In genomic region chr4:46545498-46545897, GRCm38 (mm10) we compare ENCODE assay signal across 12 mouse cellular contexts. TPM values are rescaled to one million over a fixed set of nuclear protein-coding genes. Genes with fewer than 3 reads are reported as not detected.
A peak's percentile ranks its signal among the peaks of the same experiment; 100 is the strongest.
DNase-seq lines count a peak whose midpoint lies in the region; ATAC-seq and TF ChIP-seq lines count a peak whose summit lies in the region.
"Had no signal": no experiment of that assay in that cellular context is flagged by ENCODE, and none has a peak within 500 bp of the region (broad histone marks: within the 10 kb centered on the region; RNA-seq: fewer than 3 reads in every experiment).

No protein-coding gene starts in this region.

- no peak overlapping the region for H3K4me3 ChIP-seq in midbrain, embryonic 11.5 days (ENCODE audit: low read depth, low read length)
- no peak overlapping the region for H3K4me3 ChIP-seq in midbrain, embryonic 16.5 days (ENCODE audit: low read depth, low read length)
- H3K4me3 ChIP-seq in intestine, embryonic 14.5 days (ENCODE audit: low read depth, low read length), result no peak overlapping the region
- no peak overlapping the region for H3K4me3 ChIP-seq in liver, postnatal 0 days (ENCODE audit: low read depth, low read length)
- no peak overlapping the region for H3K4me3 ChIP-seq in stomach, postnatal 0 days (ENCODE audit: low read depth, low read length)
- H3K4me3 ChIP-seq in midbrain, postnatal 0 days (ENCODE audit: low read depth, low read length), result no peak overlapping the region
- H3K4me3 ChIP-seq: hindbrain, embryonic 13.5 days; liver, embryonic 15.5 days had no signal

- no peak overlapping the region for H3K27ac ChIP-seq in midbrain, embryonic 11.5 days (ENCODE audit: low read depth, low read length)
- H3K27ac ChIP-seq in midbrain, embryonic 16.5 days (ENCODE audit: low read length), result no peak overlapping the region
- no peak overlapping the region for H3K27ac ChIP-seq in intestine, embryonic 14.5 days (ENCODE audit: low read depth)
- no peak overlapping the region for H3K27ac ChIP-seq in liver, postnatal 0 days (ENCODE audit: low read depth)
- H3K27ac ChIP-seq in stomach, postnatal 0 days (replicated peaks), result no peak overlapping the region
- H3K27ac ChIP-seq in midbrain, postnatal 0 days (ENCODE audit: low read depth, low read length), result no peak overlapping the region
- H3K27ac ChIP-seq: hindbrain, embryonic 13.5 days; liver, embryonic 15.5 days had no signal

- TF ChIP-seq EP300 in liver, postnatal 0 days (IDR thresholded peaks at IDR 0.05; ENCODE audit: low read depth), result no peak
- no peak for TF ChIP-seq EP300 in stomach, postnatal 0 days (optimal IDR thresholded peaks at IDR 0.05)

- peak; percentile 2 for DNase-seq in midbrain, embryonic 11.5 days (ENCODE audit: low spot score, missing footprints)
- peak; percentile 59 for DNase-seq in intestine, embryonic 14.5 days (ENCODE audit: low spot score)
- peak; percentile 54 for DNase-seq in liver, postnatal 0 days
- DNase-seq in stomach, postnatal 0 days (ENCODE audit: low spot score), result peak; percentile 67
- DNase-seq in midbrain, postnatal 0 days (ENCODE audit: low spot score), result no peak
- DNase-seq: adrenal gland, adult 2 months; layer of hippocampus, postnatal 36 days had no signal

- TF ChIP-seq CTCF in liver, postnatal 0 days (IDR thresholded peaks at IDR 0.05; ENCODE audit: low read depth), result peak; percentile 60
- TF ChIP-seq CTCF in stomach, postnatal 0 days (IDR thresholded peaks at IDR 0.05; ENCODE audit: low read depth), result peak; percentile 56
- no peak; the same call in 1 of the 2 replicates for TF ChIP-seq CTCF in midbrain, postnatal 0 days (IDR thresholded peaks at IDR 0.05)

- no peak overlapping the region for H3K4me2 ChIP-seq in midbrain, embryonic 11.5 days
- H3K4me2 ChIP-seq in midbrain, embryonic 16.5 days (ENCODE audit: low read length), result no peak overlapping the region
- H3K4me2 ChIP-seq in intestine, embryonic 14.5 days (ENCODE audit: low read length), result no peak overlapping the region
- H3K4me2 ChIP-seq in liver, postnatal 0 days (ENCODE audit: low read depth, low read length), result no peak overlapping the region
- H3K4me2 ChIP-seq in stomach, postnatal 0 days (replicated peaks; ENCODE audit: low read depth), result no peak overlapping the region
- H3K4me2 ChIP-seq in midbrain, postnatal 0 days (ENCODE audit: low read depth, low read length, poor library complexity, severe bottlenecking), result no peak overlapping the region
- H3K4me2 ChIP-seq: hindbrain, embryonic 13.5 days; liver, embryonic 15.5 days had no signal

- H3K9me3 ChIP-seq in midbrain, embryonic 11.5 days (ENCODE audit: control insufficient read depth, low read length), result no peaks in the 10 kb centered on the region
- no peaks in the 10 kb centered on the region for H3K9me3 ChIP-seq in midbrain, embryonic 16.5 days (replicated peaks; ENCODE audit: control insufficient read depth, low read length, poor library complexity, severe bottlenecking)
- H3K9me3 ChIP-seq in intestine, embryonic 14.5 days (ENCODE audit: control insufficient read depth, low read length), result no peaks in the 10 kb centered on the region
- no peaks in the 10 kb centered on the region for H3K9me3 ChIP-seq in liver, postnatal 0 days (ENCODE audit: low read length)
- H3K9me3 ChIP-seq in stomach, postnatal 0 days (ENCODE audit: control insufficient read depth, low read length), result no peaks in the 10 kb centered on the region
- H3K9me3 ChIP-seq in midbrain, postnatal 0 days (ENCODE audit: low read length), result no peaks in the 10 kb centered on the region
- H3K9me3 ChIP-seq: hindbrain, embryonic 13.5 days; liver, embryonic 15.5 days had no signal

- no peaks in the 10 kb centered on the region for H3K4me1 ChIP-seq in midbrain, embryonic 11.5 days (ENCODE audit: control insufficient read depth, insufficient read depth, low read length)
- H3K4me1 ChIP-seq in midbrain, embryonic 16.5 days (ENCODE audit: control insufficient read depth, insufficient read depth, low read length), result no peaks in the 10 kb centered on the region
- H3K4me1 ChIP-seq in intestine, embryonic 14.5 days (replicated peaks; ENCODE audit: control insufficient read depth, insufficient read depth, low read length), result no peaks in the 10 kb centered on the region
- H3K4me1 ChIP-seq in liver, postnatal 0 days (ENCODE audit: insufficient read depth), result peaks cover 3% of the 10 kb centered on the region; the same call in 1 of the 2 replicates
- no peaks in the 10 kb centered on the region for H3K4me1 ChIP-seq in stomach, postnatal 0 days (replicated peaks; ENCODE audit: control insufficient read depth, insufficient read depth)
- no peaks in the 10 kb centered on the region for H3K4me1 ChIP-seq in midbrain, postnatal 0 days (ENCODE audit: insufficient read depth, low read length)
- H3K4me1 ChIP-seq: liver, embryonic 15.5 days had no signal

- H3K36me3 ChIP-seq in midbrain, embryonic 11.5 days (ENCODE audit: control insufficient read depth, insufficient read depth, low read length), result no peaks in the 10 kb centered on the region
- peaks cover 3% of the 10 kb centered on the region; the same call in 1 of the 2 replicates for H3K36me3 ChIP-seq in midbrain, embryonic 16.5 days (ENCODE audit: control insufficient read depth, insufficient read depth, low read length)
- H3K36me3 ChIP-seq in intestine, embryonic 14.5 days (ENCODE audit: control insufficient read depth, insufficient read depth, low read length), result no peaks in the 10 kb centered on the region
- no peaks in the 10 kb centered on the region; the same call in 1 of the 2 replicates for H3K36me3 ChIP-seq in liver, postnatal 0 days (replicated peaks; ENCODE audit: insufficient read depth, low read length)
- no peaks in the 10 kb centered on the region for H3K36me3 ChIP-seq in stomach, postnatal 0 days (ENCODE audit: control insufficient read depth, insufficient read depth, low read length)
- H3K36me3 ChIP-seq in midbrain, postnatal 0 days (ENCODE audit: insufficient read depth, low read length), result peaks cover 26% of the 10 kb centered on the region
- H3K36me3 ChIP-seq: liver, embryonic 15.5 days had no signal

- H3K9ac ChIP-seq in midbrain, embryonic 11.5 days (ENCODE audit: low read length), result no peak overlapping the region
- H3K9ac ChIP-seq in midbrain, embryonic 16.5 days (ENCODE audit: low read depth, low read length), result no peak overlapping the region
- H3K9ac ChIP-seq in intestine, embryonic 14.5 days (ENCODE audit: low read length), result no peak overlapping the region
- no peak overlapping the region for H3K9ac ChIP-seq in liver, postnatal 0 days (replicated peaks)
- no peak overlapping the region for H3K9ac ChIP-seq in stomach, postnatal 0 days (ENCODE audit: low read length)
- no peak overlapping the region for H3K9ac ChIP-seq in midbrain, postnatal 0 days (replicated peaks; ENCODE audit: low read length, poor library complexity, severe bottlenecking)
- H3K9ac ChIP-seq: hindbrain, embryonic 13.5 days; liver, embryonic 15.5 days had no signal

- ATAC-seq in midbrain, embryonic 11.5 days (ENCODE audit: low FRiP score), result no peak
- no peak for ATAC-seq in midbrain, embryonic 16.5 days
- ATAC-seq in intestine, embryonic 14.5 days (replicated peaks; ENCODE audit: low FRiP score, low TSS enrichment, low read depth), result 0 out of 2 replicates have a peak, but pooled peaks have one; percentile 48
- peak; percentile 52; the same call in 1 of the 2 replicates for ATAC-seq in liver, postnatal 0 days
- ATAC-seq in stomach, postnatal 0 days (ENCODE audit: low FRiP score, low TSS enrichment), result 0 out of 2 replicates have a peak, but pooled peaks have one; percentile 33
- no peak for ATAC-seq in megakaryocyte, adult 5-6 weeks (ENCODE audit: poor library complexity, severe bottlenecking)
- no peak for ATAC-seq in midbrain, postnatal 0 days (ENCODE audit: low FRiP score)
- ATAC-seq in frontal cortex, adult (ENCODE audit: low TSS enrichment), result no peak

- H3K27me3 ChIP-seq in midbrain, embryonic 11.5 days (ENCODE audit: control insufficient read depth, insufficient read depth, low read length), result no peaks in the 10 kb centered on the region
- H3K27me3 ChIP-seq in midbrain, embryonic 16.5 days (ENCODE audit: control insufficient read depth, insufficient read depth, low read depth, low read length), result no peaks in the 10 kb centered on the region
- H3K27me3 ChIP-seq in intestine, embryonic 14.5 days (replicated peaks; ENCODE audit: control insufficient read depth, insufficient read depth, low read length), result no peaks in the 10 kb centered on the region
- no peaks in the 10 kb centered on the region for H3K27me3 ChIP-seq in liver, postnatal 0 days (ENCODE audit: insufficient read depth, low read length)
- no peaks in the 10 kb centered on the region for H3K27me3 ChIP-seq in stomach, postnatal 0 days (ENCODE audit: control insufficient read depth, insufficient read depth, low read length)
- no peaks in the 10 kb centered on the region for H3K27me3 ChIP-seq in midbrain, postnatal 0 days (ENCODE audit: insufficient read depth, low read length)
- H3K27me3 ChIP-seq: liver, embryonic 15.5 days had no signal

- WGBS in midbrain, embryonic 11.5 days, result 13% methylated on average over 9 of the region's 9 CpGs
- 17% methylated on average over 9 of the region's 9 CpGs for WGBS in midbrain, embryonic 16.5 days
- 10% methylated on average over 9 of the region's 9 CpGs for whole genome bisulfite sequencing in intestine, embryonic 14.5 days
- WGBS in liver, postnatal 0 days (ENCODE audit: insufficient replicate concordance), result 56% methylated on average over 9 of the region's 9 CpGs
- WGBS in stomach, postnatal 0 days, result 13% methylated on average over 9 of the region's 9 CpGs
- WGBS in midbrain, postnatal 0 days, result 14% methylated on average over 9 of the region's 9 CpGs

RNA-seq across cellular contexts. Expression of gene Trim14, which starts 9.6 kb away (rescaled TPM):
- 0.46 and 0.99 TPM in 2 replicates for polyA plus RNA-seq in midbrain, embryonic 11.5 days (2014; fragmentation: Nextera tagmentation; extraction: Ambion mirVana)
- 0.81 and 0.95 TPM in 2 replicates for polyA plus RNA-seq in midbrain, embryonic 16.5 days (2015; fragmentation: Nextera tagmentation; extraction: Ambion mirVana)
- polyA plus RNA-seq in intestine, embryonic 14.5 days (2014; fragmentation: Nextera tagmentation; extraction: Ambion mirVana), result 10.1 and 11.4 TPM in 2 replicates
- polyA plus RNA-seq in liver, postnatal 0 days (2015; fragmentation: Nextera tagmentation; extraction: Ambion mirVana), result 14.1 and 16.2 TPM in 2 replicates
- polyA plus RNA-seq in stomach, postnatal 0 days (2015; fragmentation: Nextera tagmentation; extraction: Ambion mirVana), result 4.0 and 4.5 TPM in 2 replicates
- 9.7 and 13.3 TPM in 2 replicates for total RNA-seq in megakaryocyte, adult 5-6 weeks (2015)
- 26.8 and 42.5 TPM in 2 replicates for total RNA-seq in megakaryocyte, adult 5-6 weeks (2017)
- total RNA-seq in midbrain, postnatal 0 days (2014; rRNA removed), result 0.47 and 1.8 TPM in 2 replicates
- 0.75 and 1.4 TPM in 2 replicates for polyA plus RNA-seq in midbrain, postnatal 0 days (2015; fragmentation: Nextera tagmentation; extraction: Ambion mirVana)

RNA-seq across cellular contexts. Expression of gene Nans, which starts 56.5 kb away (rescaled TPM):
- 76.0 and 76.5 TPM in 2 replicates for polyA plus RNA-seq in midbrain, embryonic 11.5 days (2014; fragmentation: Nextera tagmentation; extraction: Ambion mirVana)
- polyA plus RNA-seq in midbrain, embryonic 16.5 days (2015; fragmentation: Nextera tagmentation; extraction: Ambion mirVana), result 66.9 and 71.7 TPM in 2 replicates
- 81.5 and 86.8 TPM in 2 replicates for polyA plus RNA-seq in intestine, embryonic 14.5 days (2014; fragmentation: Nextera tagmentation; extraction: Ambion mirVana)
- 23.8 and 25.0 TPM in 2 replicates for polyA plus RNA-seq in liver, postnatal 0 days (2015; fragmentation: Nextera tagmentation; extraction: Ambion mirVana)
- 65.1 and 67.7 TPM in 2 replicates for polyA plus RNA-seq in stomach, postnatal 0 days (2015; fragmentation: Nextera tagmentation; extraction: Ambion mirVana)
- 39.9 and 45.3 TPM in 2 replicates for total RNA-seq in megakaryocyte, adult 5-6 weeks (2015)
- 52.9 and 53.9 TPM in 2 replicates for total RNA-seq in megakaryocyte, adult 5-6 weeks (2017)
- 92.0 and 94.5 TPM in 2 replicates for total RNA-seq in midbrain, postnatal 0 days (2014; rRNA removed)
- polyA plus RNA-seq in midbrain, postnatal 0 days (2015; fragmentation: Nextera tagmentation; extraction: Ambion mirVana), result 56.9 and 59.6 TPM in 2 replicates

RNA-seq across cellular contexts. Expression of gene Coro2a, which starts 56.5 kb away (rescaled TPM):
- 2.2 TPM in 2 replicates for polyA plus RNA-seq in midbrain, embryonic 11.5 days (2014; fragmentation: Nextera tagmentation; extraction: Ambion mirVana)
- 7.4 and 8.2 TPM in 2 replicates for polyA plus RNA-seq in midbrain, embryonic 16.5 days (2015; fragmentation: Nextera tagmentation; extraction: Ambion mirVana)
- polyA plus RNA-seq in intestine, embryonic 14.5 days (2014; fragmentation: Nextera tagmentation; extraction: Ambion mirVana), result 28.0 and 36.1 TPM in 2 replicates
- 1.7 and 2.2 TPM in 2 replicates for polyA plus RNA-seq in liver, postnatal 0 days (2015; fragmentation: Nextera tagmentation; extraction: Ambion mirVana)
- polyA plus RNA-seq in stomach, postnatal 0 days (2015; fragmentation: Nextera tagmentation; extraction: Ambion mirVana), result 16.7 and 17.2 TPM in 2 replicates
- 54.8 and 55.6 TPM in 2 replicates for total RNA-seq in megakaryocyte, adult 5-6 weeks (2015)
- total RNA-seq in megakaryocyte, adult 5-6 weeks (2017), result 31.4 and 31.9 TPM in 2 replicates
- total RNA-seq in midbrain, postnatal 0 days (2014; rRNA removed), result 24.4 and 33.2 TPM in 2 replicates
- 7.0 and 7.8 TPM in 2 replicates for polyA plus RNA-seq in midbrain, postnatal 0 days (2015; fragmentation: Nextera tagmentation; extraction: Ambion mirVana)

Comparison
In these comparisons a context has a peak if more than half of its experiments do, and no peak if none do; other contexts are left out.
1. ATAC-seq: peak in intestine, embryonic 14.5 days (single experiment), liver, postnatal 0 days (single experiment) and stomach, postnatal 0 days (single experiment); none in midbrain, embryonic 11.5 days (single experiment), midbrain, embryonic 16.5 days (single experiment), megakaryocyte, adult 5-6 weeks (single experiment), midbrain, postnatal 0 days (single experiment) and frontal cortex, adult (single experiment).